Mouse (Mus musculus) adrenal gland (tissue): ENCODE results near the gene Clmn.

Source experiments
- intact Hi-C: fragments of 180-260 bp; cut with DNase I; formaldehyde crosslinking; loops from one replicate; pipeline ENCODE4 v1.15.1; 2025

Clmn gene

DNA sequence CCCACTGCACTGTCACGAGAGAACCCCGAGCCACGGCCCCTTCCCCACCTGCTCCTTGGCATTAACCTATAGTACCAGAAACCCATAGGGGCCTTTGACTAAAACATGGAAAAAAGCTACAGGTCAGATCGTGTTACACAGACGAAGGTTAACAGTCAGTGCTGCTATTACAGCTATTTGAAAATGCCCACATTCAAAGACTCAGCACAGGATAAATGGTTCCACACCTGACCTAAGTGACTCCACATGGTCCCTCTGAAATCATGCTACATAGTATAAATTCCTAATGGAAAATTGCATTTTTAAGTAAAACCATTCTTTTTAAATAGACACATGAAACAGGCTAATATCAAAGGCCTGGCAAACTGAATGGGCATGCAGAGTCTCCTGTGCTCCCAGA lies 148.5 kb downstream of the Clmn start:
- intact Hi-C loops, result loop anchor here (10.0 kb wide), 1 partner anchor 218 kb away; no protein-coding TSS in a partner anchor

DNA sequence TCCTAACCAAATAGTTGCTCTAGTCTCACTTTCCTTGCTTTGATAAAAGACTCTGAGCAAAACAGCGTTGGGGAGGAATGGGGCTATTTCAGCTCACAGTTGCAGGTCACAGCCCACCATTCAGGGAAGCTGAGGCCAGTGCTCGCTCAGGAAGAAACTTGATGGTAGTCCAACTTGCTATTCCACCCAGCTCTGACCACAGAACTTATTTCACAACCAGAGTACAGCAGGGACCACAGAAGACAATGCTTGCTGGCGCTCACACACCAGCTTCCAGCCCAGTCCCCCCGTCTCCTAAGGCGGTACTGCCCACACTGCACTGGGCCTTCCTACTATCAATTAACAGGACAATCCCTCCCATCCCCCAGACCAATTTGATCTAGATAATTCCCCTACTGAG lies 149.4 kb downstream of the Clmn start:
- intact Hi-C loops, result loop anchor here (10.0 kb wide), 1 partner anchor 219 kb away; no protein-coding TSS in a partner anchor
